Comparison of ENCODE assay signal across 8 mouse cellular contexts in the genomic region with DNA sequence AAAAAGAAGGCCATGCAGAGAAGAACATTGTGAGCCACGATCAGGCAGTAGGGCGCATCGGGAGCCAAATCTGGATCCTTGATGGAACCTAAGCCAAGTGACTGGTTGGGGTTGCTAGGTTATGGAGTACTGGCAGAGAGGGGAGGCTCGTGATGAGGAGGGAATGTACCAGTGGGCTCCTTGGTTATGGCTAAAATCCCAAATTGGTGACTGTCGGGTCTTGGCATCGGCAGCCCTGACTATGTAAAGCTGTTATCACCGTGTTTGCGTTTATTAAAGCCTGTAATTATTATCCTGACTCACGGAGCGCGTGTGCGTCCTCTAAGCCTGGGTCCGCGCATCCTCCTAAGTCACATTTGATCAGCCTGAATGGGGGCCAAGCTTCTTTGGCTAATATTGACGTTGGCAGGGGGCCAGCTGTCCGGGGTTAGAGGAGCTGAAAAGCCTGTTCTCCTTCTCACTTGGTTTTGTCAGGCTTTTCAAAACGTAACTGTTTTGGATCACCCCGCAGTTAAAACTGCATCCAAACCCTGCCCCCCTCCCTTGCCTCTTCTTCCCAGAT.
DNase-seq lines count a peak whose midpoint lies in the region; ATAC-seq lines count a peak whose summit lies in the region.

No protein-coding gene starts in this region.

- H3K4me3 ChIP-seq in limb, embryonic 13.5 days, result no peak overlapping the region
- no peak overlapping the region for H3K4me3 ChIP-seq in limb, embryonic 10.5 days

- peak; percentile 66 for ATAC-seq in limb, embryonic 13.5 days (ENCODE audit: low FRiP score, low read depth)
- ATAC-seq in frontal cortex, adult (ENCODE audit: low TSS enrichment), result peak; percentile 31; the same call in 1 of the 2 replicates
- no peak for ATAC-seq in erythroblast, adult 5-6 weeks (replicated peaks; ENCODE audit: low FRiP score, poor library complexity, severe bottlenecking)

- H3K4me1 ChIP-seq in limb, embryonic 13.5 days, result peaks cover 37% of the 10 kb centered on the region
- H3K4me1 ChIP-seq in limb, embryonic 10.5 days, result peaks cover 16% of the 10 kb centered on the region

- no peak overlapping the region for H3K9ac ChIP-seq in limb, embryonic 13.5 days

- peaks cover 13% of the 10 kb centered on the region for H3K27me3 ChIP-seq in limb, embryonic 13.5 days
- H3K27me3 ChIP-seq in limb, embryonic 10.5 days (ENCODE audit: low read depth, poor library complexity, severe bottlenecking), result no peaks in the 10 kb centered on the region

- H3K36me3 ChIP-seq in limb, embryonic 13.5 days, result no peaks in the 10 kb centered on the region
- H3K36me3 ChIP-seq in limb, embryonic 10.5 days, result no peaks in the 10 kb centered on the region

- no peak for DNase-seq in limb, embryonic 10.5 days (ENCODE audit: low spot score)
- peak; percentile 78 for DNase-seq in heart, postnatal 4 days
- DNase-seq in layer of hippocampus, adult 18-20 months (ENCODE audit: low spot score in 2 of 2), result peak; percentile 28 to 69
- DNase-seq in lung, postnatal 25 days (ENCODE audit: low spot score), result peak; percentile 56
- peak; percentile 72 to 79 for DNase-seq in right cerebral cortex, postnatal 10 days (ENCODE audit: low spot score in 2 of 2)

- H3K9me3 ChIP-seq in limb, embryonic 13.5 days, result no peaks in the 10 kb centered on the region
- H3K9me3 ChIP-seq in limb, embryonic 10.5 days (replicated peaks), result no peaks in the 10 kb centered on the region

- H3K4me2 ChIP-seq in limb, embryonic 13.5 days (replicated peaks), result peak overlapping the region; percentile 36

- WGBS in limb, embryonic 13.5 days, result 35% methylated on average over 18 of the region's 18 CpGs
- 86% methylated on average over 18 of the region's 18 CpGs for WGBS in limb, embryonic 10.5 days

- H3K27ac ChIP-seq in limb, embryonic 13.5 days, result no peak overlapping the region; the same call in 1 of the 2 replicates
- no peak overlapping the region for H3K27ac ChIP-seq in limb, embryonic 10.5 days
